Mouse (Mus musculus): Measurements from ENCODE around the gene Rsph9. TPM values are rescaled to one million over a fixed set of nuclear protein-coding genes. Genes with fewer than 3 reads are reported as not detected.

Rsph9 gene
- polyA plus RNA-seq, 1 experiment from 2014 or later: 10.1 TPM

- Histone ChIP-seq H3K36me3 (ENCODE audit: control insufficient read depth, insufficient read depth, low read length) (peaks cover 10% of the 10 kb centered on the region; the same call in 1 of the 2 replicates), H3K9me3 (replicated peaks; ENCODE audit: control insufficient read depth, low read length) (no peaks in the 10 kb centered on the region), H3K4me2 (ENCODE audit: low read depth, low read length) (no peak overlapping the region), H3K9ac (ENCODE audit: low read length) (no peak overlapping the region), H3K4me3 (replicated peaks; ENCODE audit: low read length) (no peak overlapping the region), H3K27ac (ENCODE audit: low read length) (no peak overlapping the region), H3K27me3 (ENCODE audit: control insufficient read depth, insufficient read depth, low read length) (no peaks in the 10 kb centered on the region), H3K4me1 (ENCODE audit: control insufficient read depth, insufficient read depth, low read length) (peaks cover 24% of the 10 kb centered on the region)
- ATAC-seq (ENCODE audit: insufficient read depth, low FRiP score): no peak
- WGBS: 70% methylated on average over 13 of the region's 13 CpGs
These were observed 26.2 kb downstream of the Rsph9 start for GRCm38 (mm10) chr17:46117623-46118422.

DNA sequence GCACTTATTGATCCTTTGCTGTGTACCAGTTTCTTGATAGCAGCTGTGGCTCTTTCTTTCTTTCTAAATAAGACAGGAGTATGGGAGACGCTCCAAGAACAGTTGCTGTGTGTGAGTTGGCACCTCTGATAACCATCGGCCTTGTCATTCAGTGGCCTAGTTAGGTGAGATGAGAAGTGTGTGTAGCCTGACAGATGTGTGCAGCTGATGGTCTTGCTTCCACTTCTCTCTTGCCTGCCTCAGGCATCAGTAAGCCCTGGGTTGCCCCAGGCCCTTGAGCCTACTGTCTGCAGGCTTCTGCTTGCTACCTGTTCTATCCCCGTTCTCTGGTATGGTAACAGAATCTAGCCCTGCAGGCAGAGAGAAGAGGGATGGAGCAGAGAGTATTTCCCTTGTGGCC lies 27.1 kb downstream of the Rsph9 start:
- ATAC-seq (ENCODE audit: insufficient read depth, low FRiP score): no peak
- no peak overlapping the region for H3K4me3 ChIP-seq (replicated peaks; ENCODE audit: low read length)
- peaks cover 24% of the 10 kb centered on the region for H3K4me1 ChIP-seq (ENCODE audit: control insufficient read depth, insufficient read depth, low read length)
- H3K27me3 ChIP-seq (ENCODE audit: control insufficient read depth, insufficient read depth, low read length): no peaks in the 10 kb centered on the region
- H3K36me3 ChIP-seq (ENCODE audit: control insufficient read depth, insufficient read depth, low read length): peaks cover 10% of the 10 kb centered on the region; the same call in 1 of the 2 replicates
- H3K4me2 ChIP-seq (ENCODE audit: low read depth, low read length): no peak overlapping the region
- WGBS: 82% methylated on average over 3 of the region's 3 CpGs
- H3K27ac ChIP-seq (ENCODE audit: low read length): no peak overlapping the region
- H3K9me3 ChIP-seq (replicated peaks; ENCODE audit: control insufficient read depth, low read length): no peaks in the 10 kb centered on the region
- H3K9ac ChIP-seq (ENCODE audit: low read length): no peak overlapping the region

- no peak overlapping the region for H3K4me3 ChIP-seq (replicated peaks; ENCODE audit: low read length)
- H3K36me3 ChIP-seq (ENCODE audit: control insufficient read depth, insufficient read depth, low read length): peaks cover 10% of the 10 kb centered on the region; the same call in 1 of the 2 replicates
- peak overlapping the region; percentile 31; the same call in 1 of the 2 replicates for H3K9ac ChIP-seq (ENCODE audit: low read length)
- H3K27ac ChIP-seq (ENCODE audit: low read length): peak overlapping the region; percentile 19; the same call in 1 of the 2 replicates
- ATAC-seq (ENCODE audit: insufficient read depth, low FRiP score): no peak
- H3K9me3 ChIP-seq (replicated peaks; ENCODE audit: control insufficient read depth, low read length): no peaks in the 10 kb centered on the region
- H3K4me1 ChIP-seq (ENCODE audit: control insufficient read depth, insufficient read depth, low read length): peaks cover 30% of the 10 kb centered on the region
- no peak overlapping the region for H3K4me2 ChIP-seq (ENCODE audit: low read depth, low read length)
- WGBS: 61% methylated on average over 11 of the region's 11 CpGs
- no peaks in the 10 kb centered on the region for H3K27me3 ChIP-seq (ENCODE audit: control insufficient read depth, insufficient read depth, low read length)
These were observed 27.9 kb downstream of the Rsph9 start for GRCm38 (mm10) chr17:46116138-46116537.

DNA sequence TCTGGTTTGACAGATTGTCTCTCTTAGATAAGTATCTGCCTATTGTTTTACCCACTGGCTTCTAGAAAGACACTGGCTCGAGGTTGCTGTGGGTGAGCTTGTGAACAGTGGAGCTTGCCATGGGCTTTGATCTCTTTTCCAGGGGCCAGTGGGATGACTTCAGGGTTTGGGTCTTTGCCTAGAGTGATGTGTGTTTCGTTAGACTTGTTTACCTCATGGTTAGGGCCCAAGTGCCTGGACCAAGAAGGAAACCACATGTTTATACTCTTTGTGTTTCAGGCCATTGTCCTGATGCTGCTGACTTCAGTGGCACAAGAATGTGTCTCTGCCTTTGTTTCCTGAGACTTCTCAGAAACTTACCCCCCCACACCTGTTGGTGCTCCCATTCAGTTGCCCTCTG lies 28.5 kb downstream of the Rsph9 start:
- no peak overlapping the region for H3K9ac ChIP-seq (ENCODE audit: low read length)
- H3K9me3 ChIP-seq (replicated peaks; ENCODE audit: control insufficient read depth, low read length): no peaks in the 10 kb centered on the region
- no peak overlapping the region for H3K4me3 ChIP-seq (replicated peaks; ENCODE audit: low read length)
- no peak overlapping the region for H3K4me2 ChIP-seq (ENCODE audit: low read depth, low read length)
- ATAC-seq (ENCODE audit: insufficient read depth, low FRiP score): no peak
- WGBS: 22% methylated on average over 2 of the region's 2 CpGs
- no peaks in the 10 kb centered on the region for H3K27me3 ChIP-seq (ENCODE audit: control insufficient read depth, insufficient read depth, low read length)
- H3K4me1 ChIP-seq (ENCODE audit: control insufficient read depth, insufficient read depth, low read length): peaks cover 30% of the 10 kb centered on the region
- peak overlapping the region; percentile 19; the same call in 1 of the 2 replicates for H3K27ac ChIP-seq (ENCODE audit: low read length)
- H3K36me3 ChIP-seq (ENCODE audit: control insufficient read depth, insufficient read depth, low read length): peaks cover 10% of the 10 kb centered on the region; the same call in 1 of the 2 replicates

- Histone ChIP-seq H3K4me3 (replicated peaks; ENCODE audit: low read length) (peak within 1 kb of the TSS; percentile 84), H3K9me3 (replicated peaks; ENCODE audit: control insufficient read depth, low read length) (no peaks in the 10 kb centered on the region), H3K4me1 (ENCODE audit: control insufficient read depth, insufficient read depth, low read length) (peaks cover 14% of the 10 kb centered on the region; the same call in 1 of the 2 replicates), H3K27ac (ENCODE audit: low read length) (peak within 1 kb of the TSS; percentile 57), H3K9ac (ENCODE audit: low read length) (peak within 1 kb of the TSS; percentile 91), H3K36me3 (ENCODE audit: control insufficient read depth, insufficient read depth, low read length) (no peaks in the 10 kb centered on the region), H3K4me2 (ENCODE audit: low read depth, low read length) (peak within 1 kb of the TSS; percentile 96), H3K27me3 (ENCODE audit: control insufficient read depth, insufficient read depth, low read length) (peaks cover 7% of the 10 kb centered on the region; the same call in 1 of the 2 replicates)
- 5% methylated on average over 38 of the region's 38 CpGs for WGBS
- peak; percentile 93 for ATAC-seq (ENCODE audit: insufficient read depth, low FRiP score)
These were observed 33.4 kb downstream of the Rsph9 start, which contains the start of gene Mrps18a for GRCm38 (mm10) chr17:46110402-46111289. TSS of gene Mrps18a (plus strand) at chr17:46110986.

GRCm38 (mm10) chr17:46108286-46108685 lies 35.7 kb downstream of the Rsph9 start:
- no peak for ATAC-seq (ENCODE audit: insufficient read depth, low FRiP score)

GRCm38 (mm10) chr17:46104487-46104886 lies 39.5 kb downstream of the Rsph9 start:
- Histone ChIP-seq H3K4me1 (ENCODE audit: control insufficient read depth, insufficient read depth, low read length) (peaks cover 8% of the 10 kb centered on the region), H3K27me3 (ENCODE audit: control insufficient read depth, insufficient read depth, low read length) (peaks cover 3% of the 10 kb centered on the region; the same call in 1 of the 2 replicates), H3K9ac (ENCODE audit: low read length) (peak overlapping the region; percentile 54), H3K4me2 (ENCODE audit: low read depth, low read length) (no peak overlapping the region), H3K4me3 (replicated peaks; ENCODE audit: low read length) (no peak overlapping the region), H3K27ac (ENCODE audit: low read length) (peak overlapping the region; percentile 34; the same call in 1 of the 2 replicates), H3K36me3 (ENCODE audit: control insufficient read depth, insufficient read depth, low read length) (no peaks in the 10 kb centered on the region), H3K9me3 (replicated peaks; ENCODE audit: control insufficient read depth, low read length) (no peaks in the 10 kb centered on the region)
- 22% methylated on average over 12 of the region's 12 CpGs for WGBS
- peak; percentile 84 for ATAC-seq (ENCODE audit: insufficient read depth, low FRiP score)

More at GRCm38 (mm10) chr17:46108286-46108685, 35.7 kb downstream of the Rsph9 start:
- WGBS: 76% methylated on average over 4 of the region's 4 CpGs
- Histone ChIP-seq H3K27me3 (ENCODE audit: control insufficient read depth, insufficient read depth, low read length) (peaks cover 7% of the 10 kb centered on the region; the same call in 1 of the 2 replicates), H3K4me1 (ENCODE audit: control insufficient read depth, insufficient read depth, low read length) (peaks cover 13% of the 10 kb centered on the region), H3K9ac (ENCODE audit: low read length) (no peak overlapping the region), H3K9me3 (replicated peaks; ENCODE audit: control insufficient read depth, low read length) (no peaks in the 10 kb centered on the region), H3K27ac (ENCODE audit: low read length) (no peak overlapping the region), H3K36me3 (ENCODE audit: control insufficient read depth, insufficient read depth, low read length) (no peaks in the 10 kb centered on the region), H3K4me2 (ENCODE audit: low read depth, low read length) (no peak overlapping the region), H3K4me3 (replicated peaks; ENCODE audit: low read length) (no peak overlapping the region)

- peaks cover 16% of the 10 kb centered on the region for H3K4me1 ChIP-seq (ENCODE audit: control insufficient read depth, insufficient read depth, low read length)
- H3K27me3 ChIP-seq (ENCODE audit: control insufficient read depth, insufficient read depth, low read length): no peaks in the 10 kb centered on the region
- H3K9ac ChIP-seq (ENCODE audit: low read length): no peak overlapping the region
- ATAC-seq (ENCODE audit: insufficient read depth, low FRiP score): no peak; the same call in 1 of the 2 replicates
- H3K9me3 ChIP-seq (replicated peaks; ENCODE audit: control insufficient read depth, low read length): no peaks in the 10 kb centered on the region
- 61% methylated on average over 8 of the region's 8 CpGs for WGBS
- no peak overlapping the region for H3K4me2 ChIP-seq (ENCODE audit: low read depth, low read length)
- no peak overlapping the region for H3K4me3 ChIP-seq (replicated peaks; ENCODE audit: low read length)
- no peak overlapping the region for H3K27ac ChIP-seq (ENCODE audit: low read length)
- no peaks in the 10 kb centered on the region for H3K36me3 ChIP-seq (ENCODE audit: control insufficient read depth, insufficient read depth, low read length)
These were observed 41.3 kb downstream of the Rsph9 start for GRCm38 (mm10) chr17:46102608-46103159.

Data from stomach, embryonic 16.5 days (tissue).